Mouse (Mus musculus) T-helper 1 cell (primary cell): ENCODE results near the gene Mapk13.

ENCODE experiments used
- in situ Hi-C: fragments of 300-600 bp; cut with MboI, MseI; formaldehyde crosslinking; loops from one replicate; pipeline ENCODE4 v1.15.1; 2025; ENCODE audit warnings: high pct_unique_total_duplicates

Gene Mapk13

GRCm38 (mm10) chr17:28774303-28774702, 5.2 kb downstream of the Mapk13 start:
- in situ Hi-C loops, result loop anchor here (5.0 kb wide), 1 partner anchor 78 kb away; no protein-coding TSS in a partner anchor

GRCm38 (mm10) chr17:28775161-28775560, 6.1 kb downstream of the Mapk13 start:
- in situ Hi-C loops, result no loop called here

- in situ Hi-C loops, result no loop called here
These were observed 7.7 kb downstream of the Mapk13 start for GRCm38 (mm10) chr17:28776817-28777216.

DNA sequence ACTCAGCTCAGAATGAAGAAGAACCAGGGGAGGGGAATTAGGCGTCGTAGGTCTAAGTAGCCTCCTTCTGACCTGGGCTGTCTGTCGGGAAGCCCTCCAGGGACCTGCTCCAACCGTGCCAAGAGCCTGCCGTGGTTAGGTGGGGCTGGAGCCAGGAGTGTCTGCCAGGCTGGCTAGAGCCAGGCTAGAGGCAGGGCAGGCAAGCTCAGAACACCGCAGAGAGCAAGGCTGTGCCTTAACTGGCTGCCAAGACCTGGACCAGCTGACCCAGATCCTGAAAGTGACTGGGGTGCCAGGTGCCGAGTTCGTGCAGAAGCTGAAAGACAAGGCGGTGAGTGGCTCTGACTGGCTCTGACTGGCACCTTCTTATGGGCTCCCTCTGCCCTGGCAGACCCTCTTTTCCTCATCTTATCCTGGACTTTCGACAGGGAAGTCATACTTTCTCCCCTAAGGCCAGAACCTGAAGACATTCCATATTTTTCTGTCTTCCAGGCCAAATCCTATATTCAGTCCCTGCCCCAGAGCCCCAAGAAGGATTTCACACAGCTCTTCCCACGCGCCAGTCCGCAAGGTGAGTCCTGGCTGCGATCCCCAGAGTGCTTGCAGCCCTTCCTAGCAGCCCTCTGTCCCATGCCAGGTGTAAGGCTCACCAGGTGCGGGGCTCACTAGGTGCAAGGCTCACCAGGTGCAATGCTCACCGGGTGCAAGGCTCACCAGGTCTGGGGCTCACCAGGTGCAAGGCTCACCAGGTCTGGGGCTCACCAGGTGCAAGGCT, 8.3 kb downstream of the Mapk13 start:
- in situ Hi-C loops, result no loop called here

GRCm38 (mm10) chr17:28779735-28780134, 10.6 kb downstream of the Mapk13 start:
- in situ Hi-C loops, result no loop called here

DNA sequence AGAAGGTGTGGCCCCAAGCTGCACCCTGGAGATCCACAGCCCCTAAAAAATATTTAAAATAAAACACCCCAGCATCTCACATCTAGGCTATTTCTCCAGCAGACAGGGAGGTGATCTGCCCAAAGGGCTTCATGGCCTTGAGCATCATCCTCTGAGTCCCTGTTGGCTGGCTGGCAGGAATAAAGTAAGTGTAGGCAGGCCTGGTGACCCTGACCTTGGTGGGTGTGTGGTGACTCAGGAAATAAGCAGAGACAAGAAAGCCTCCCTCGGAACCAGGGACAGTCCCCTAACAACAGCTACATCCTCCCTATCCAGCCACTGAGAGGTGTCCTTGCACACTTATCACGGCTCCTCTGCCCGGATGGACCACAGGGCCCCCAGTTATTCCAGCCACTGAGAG, 11.7 kb downstream of the Mapk13 start:
- in situ Hi-C loops, result no loop called here

- in situ Hi-C loops, result no loop called here
These were observed 12.4 kb downstream of the Mapk13 start for GRCm38 (mm10) chr17:28781290-28782045.

GRCm38 (mm10) chr17:28785036-28785435, 15.9 kb downstream of the Mapk13 start:
- in situ Hi-C loops, result no loop called here

GRCm38 (mm10) chr17:28787507-28787906, 18.4 kb downstream of the Mapk13 start:
- in situ Hi-C loops, result no loop called here

- in situ Hi-C loops, result no loop called here
These were observed 27.9 kb downstream of the Mapk13 start for GRCm38 (mm10) chr17:28797031-28797430.

DNA sequence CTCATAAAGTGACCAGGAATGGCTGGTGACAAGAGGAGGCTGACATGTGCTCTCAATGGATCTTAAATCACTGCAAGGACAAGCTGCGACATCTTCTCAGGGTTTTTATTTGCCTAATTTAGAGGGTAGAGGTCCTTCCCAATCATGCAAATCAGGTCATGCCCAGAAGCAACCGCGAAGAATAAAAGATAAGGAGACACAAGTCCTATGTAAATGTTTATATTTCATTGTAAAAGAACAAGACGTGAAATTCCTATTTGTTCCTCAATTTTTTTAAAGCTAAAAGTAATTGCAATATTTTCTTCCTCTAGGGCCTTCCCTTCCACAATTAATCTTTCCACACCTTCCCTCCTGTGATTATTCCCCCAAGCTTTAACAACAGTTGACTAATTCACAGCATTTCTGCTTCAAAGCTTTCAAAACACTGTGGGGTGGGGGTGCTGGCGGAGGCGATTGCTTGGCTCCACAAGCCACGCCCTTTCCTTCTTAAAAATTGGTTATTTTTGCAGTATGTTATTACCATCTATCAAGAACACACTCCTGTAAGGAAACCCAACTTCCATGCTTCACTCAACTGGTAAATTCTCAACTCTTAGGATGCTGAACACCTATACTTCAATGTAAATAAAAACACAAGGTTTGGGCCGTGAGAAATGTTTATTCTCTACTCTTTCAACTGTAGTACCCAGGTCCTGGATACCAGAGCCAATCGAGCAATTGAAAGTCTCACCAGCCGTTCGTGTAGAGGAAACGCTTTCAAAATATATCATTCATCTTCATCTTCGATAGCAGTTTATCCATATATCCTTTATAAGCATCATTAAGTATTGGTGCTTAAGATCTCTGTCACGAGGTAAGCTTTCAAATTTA, 30.4 kb downstream of the Mapk13 start:
- in situ Hi-C loops, result loop anchor here (5.0 kb wide), 1 partner anchor 102 kb away; no protein-coding TSS in a partner anchor

GRCm38 (mm10) chr17:28800281-28800670, 31.2 kb downstream of the Mapk13 start:
- in situ Hi-C loops, result loop anchor here (5.0 kb wide), 1 partner anchor 103 kb away; no protein-coding TSS in a partner anchor

DNA sequence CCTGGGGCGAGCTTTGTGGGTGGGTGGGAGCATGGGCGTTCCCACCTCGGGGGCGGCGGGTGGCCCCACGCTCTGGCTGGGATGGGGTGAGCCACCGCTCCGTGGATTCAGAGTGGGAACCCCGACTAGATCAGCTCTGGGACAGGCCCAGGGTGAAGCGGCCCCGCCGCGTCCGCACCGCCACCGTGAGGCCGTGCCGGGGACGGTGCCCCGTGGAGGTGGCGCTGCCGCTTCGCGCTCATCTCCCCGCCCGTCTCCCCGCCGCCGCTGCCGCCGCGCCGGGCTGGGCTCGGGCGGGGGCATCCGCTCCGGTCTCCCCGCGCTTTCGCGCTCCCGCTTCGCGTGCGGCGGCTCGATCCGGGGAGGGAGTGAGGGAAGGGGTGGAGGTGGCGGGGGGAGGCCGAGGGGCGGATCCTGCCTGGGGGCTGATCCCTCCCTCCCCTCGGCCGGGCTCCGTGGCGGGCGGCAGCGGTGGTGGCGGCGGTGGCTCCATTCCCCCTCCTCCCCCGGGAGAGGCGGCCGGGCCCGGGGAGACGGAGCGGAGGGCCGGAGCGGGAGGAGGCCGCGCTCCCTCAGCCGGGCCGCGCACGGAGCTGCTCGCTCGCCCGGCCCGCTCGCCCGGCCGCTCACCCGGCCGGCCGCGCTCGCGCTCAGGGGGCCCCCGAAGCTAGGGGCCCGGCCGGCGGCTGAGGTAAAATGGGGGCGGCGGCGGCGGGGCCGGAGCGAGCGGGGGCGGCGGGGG, 31.7 kb downstream of the Mapk13 start, which contains the start of gene Brpf3:
Brpf3 (plus strand) TSS at position 420 of the 742 bp plus-strand sequence.
- in situ Hi-C loops, result loop anchor here (5.0 kb wide), 1 partner anchor 104 kb away; no protein-coding TSS in a partner anchor

- in situ Hi-C loops, result loop anchor here (5.0 kb wide), 1 partner anchor 104 kb away; no protein-coding TSS in a partner anchor
These were observed 32.4 kb downstream of the Mapk13 start for GRCm38 (mm10) chr17:28801474-28802005.

DNA sequence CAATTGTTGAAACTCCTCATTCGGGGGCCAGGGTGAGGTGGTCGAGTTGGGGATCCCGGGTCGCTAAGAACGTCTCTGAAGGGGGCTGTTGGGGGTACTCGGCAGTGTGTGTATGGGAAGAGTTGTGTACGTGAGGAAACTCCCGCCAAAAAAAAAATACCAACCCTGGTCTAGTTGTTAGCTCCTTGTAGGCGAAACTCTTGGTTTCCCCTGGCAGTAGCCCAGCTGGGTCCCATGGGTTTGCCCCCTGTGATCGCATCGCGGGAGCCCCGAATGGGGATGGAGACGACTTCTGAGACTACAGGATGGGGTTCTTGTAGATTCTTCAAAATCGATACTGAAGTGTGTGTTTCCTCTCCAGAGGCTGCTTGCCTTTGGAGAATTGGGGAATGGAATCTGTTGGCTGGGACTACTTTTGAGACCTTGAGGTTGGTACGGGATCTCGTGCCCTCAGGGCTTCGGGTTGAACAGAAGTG, 32.9 kb downstream of the Mapk13 start:
- in situ Hi-C loops, result loop anchor here (5.0 kb wide), 1 partner anchor 105 kb away; no protein-coding TSS in a partner anchor

- in situ Hi-C loops, result loop anchor here (5.0 kb wide), 1 partner anchor 106 kb away; no protein-coding TSS in a partner anchor
These were observed 34.2 kb downstream of the Mapk13 start for GRCm38 (mm10) chr17:28803316-28803715.

- in situ Hi-C loops, result loop anchor here (5.0 kb wide), 1 partner anchor 108 kb away; no protein-coding TSS in a partner anchor
These were observed 35.9 kb downstream of the Mapk13 start for GRCm38 (mm10) chr17:28804973-28805372.

DNA sequence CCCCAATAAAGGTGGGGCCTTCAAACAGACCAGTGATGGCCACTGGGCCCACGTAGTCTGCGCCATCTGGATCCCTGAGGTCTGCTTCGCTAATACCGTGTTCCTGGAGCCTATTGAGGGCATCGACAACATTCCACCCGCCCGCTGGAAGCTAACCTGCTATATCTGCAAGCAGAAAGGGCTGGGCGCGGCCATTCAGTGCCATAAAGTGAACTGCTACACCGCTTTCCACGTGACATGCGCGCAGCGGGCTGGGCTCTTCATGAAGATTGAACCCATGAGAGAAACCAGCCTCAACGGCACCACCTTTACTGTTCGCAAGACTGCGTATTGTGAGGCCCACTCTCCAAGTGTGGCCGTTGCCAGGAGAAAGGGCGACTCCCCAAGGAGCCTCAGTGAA, 37.7 kb downstream of the Mapk13 start:
- in situ Hi-C loops, result no loop called here

GRCm38 (mm10) chr17:28808714-28809113, 39.6 kb downstream of the Mapk13 start:
- in situ Hi-C loops, result no loop called here

GRCm38 (mm10) chr17:28809175-28809831, 40.2 kb downstream of the Mapk13 start:
- in situ Hi-C loops, result no loop called here
